Mouse (Mus musculus) stomach, postnatal 0 days (tissue): ENCODE data around the gene F9. TPM values are rescaled to one million over a fixed set of nuclear protein-coding genes. Genes with fewer than 3 reads are reported as not detected.

Experiments used
- ATAC-seq: fragments of 200-750 bp; cut with Nextera tagmentation; 2 replicates; pipeline ENCODE4 v1.8.0; 2017; ENCODE audit not compliant: low FRiP score, low TSS enrichment
- DNase-seq: peaks from one replicate; pipeline ENCODE4 v3.0.0-alpha.2; 2016; ENCODE audit warnings: low spot score
- H3K27ac ChIP-seq: fragments of 300-500 bp; sonication (generic); replicated peaks from 2 replicates; pipeline ENCODE4 v1.5.1; 2014; ENCODE audit warnings: mild to moderate bottlenecking, control low read depth
- H3K27me3 ChIP-seq: fragments of 300-500 bp; sonication (generic); 2 replicates; pipeline ENCODE4 v1.6.1; 2014; ENCODE audit warnings: low read length; ENCODE audit not compliant: control insufficient read depth, insufficient read depth
- H3K36me3 ChIP-seq: fragments of 300-500 bp; sonication (generic); 2 replicates; pipeline ENCODE4 v1.6.1; 2014; ENCODE audit warnings: low read length, mixed read lengths; ENCODE audit not compliant: control insufficient read depth, insufficient read depth
- H3K4me1 ChIP-seq: fragments of 300-500 bp; sonication (generic); replicated peaks from 2 replicates; pipeline ENCODE4 v1.6.1; 2014; ENCODE audit warnings: antibody characterized with exemption; ENCODE audit not compliant: control insufficient read depth, insufficient read depth
- H3K4me2 ChIP-seq: fragments of 300-500 bp; sonication (generic); replicated peaks from 2 replicates; pipeline ENCODE4 v1.6.1; 2014; ENCODE audit warnings: low read depth, mild to moderate bottlenecking, control low read depth, moderate library complexity
- H3K4me3 ChIP-seq: fragments of 300-500 bp; sonication (generic); 2 replicates; pipeline ENCODE4 v1.5.1; 2014; ENCODE audit warnings: low read depth, low read length, control low read depth
- H3K9ac ChIP-seq: fragments of 300-500 bp; sonication (generic); 2 replicates; pipeline ENCODE4 v1.6.1; 2014; ENCODE audit warnings: mild to moderate bottlenecking, low read length, control low read depth, mixed read lengths
- H3K9me3 ChIP-seq: fragments of 300-500 bp; sonication (generic); 2 replicates; pipeline ENCODE4 v1.6.1; 2016; ENCODE audit warnings: low read length; ENCODE audit not compliant: control insufficient read depth
- CTCF ChIP-seq: IDR thresholded peaks from 2 replicates; pipeline ENCODE4 v1.5.1; 2016; ENCODE audit warnings: antibody characterized with exemption, low read depth, mild to moderate bottlenecking, moderate library complexity
- EP300 ChIP-seq: optimal IDR thresholded peaks from 2 replicates; pipeline ENCODE3; 2016; ENCODE audit warnings: antibody characterized with exemption
- WGBS: fragments of 180-500 bp; shearing (Covaris S2); extraction: QIAGEN DNeasy Blood & Tissue Kit; methylation state at CpG from one replicate; pipeline ENCODE4 v1.1.7; 2014; 5-methylcytosine and 5-hydroxymethylcytosine counted together
- polyA plus RNA-seq: library from polyadenylated mRNA; unstranded; fragments of >200 nt; fragmentation: Nextera tagmentation; extraction: Ambion mirVana; gene quantifications from 2 replicates; pipeline ENCODE4 v1.2.1, GENCODE M21; 2015

The F9 gene
- polyA plus RNA-seq, 1 experiment from 2014 or later = not detected

GRCm38 (mm10) chrX:60021007-60021406 lies 21.7 kb downstream of the F9 start:
- TF ChIP-seq CTCF (no peak), EP300 (no peak)
- no peak overlapping the region for H3K4me3 ChIP-seq
- no peak overlapping the region for H3K4me2 ChIP-seq
- no peak overlapping the region for H3K27ac ChIP-seq
- no peaks in the 10 kb centered on the region for H3K27me3 ChIP-seq
- H3K36me3 ChIP-seq = no peaks in the 10 kb centered on the region
- no peaks in the 10 kb centered on the region for H3K9me3 ChIP-seq
- 87% methylated on average over 4 of the region's 4 CpGs for WGBS
- ATAC-seq (no peak), DNase-seq (no peak)
- no peak overlapping the region for H3K9ac ChIP-seq
- H3K4me1 ChIP-seq = no peaks in the 10 kb centered on the region

GRCm38 (mm10) chrX:60021595-60021994 lies 22.3 kb downstream of the F9 start:
- Histone ChIP-seq H3K4me2 (no peak overlapping the region), H3K27me3 (no peaks in the 10 kb centered on the region), H3K27ac (no peak overlapping the region), H3K4me1 (no peaks in the 10 kb centered on the region), H3K36me3 (no peaks in the 10 kb centered on the region), H3K9me3 (no peaks in the 10 kb centered on the region), H3K4me3 (no peak overlapping the region), H3K9ac (no peak overlapping the region)
- TF ChIP-seq CTCF (no peak), EP300 (no peak)
- 76% methylated on average over 2 of the region's 2 CpGs for WGBS
- DNase-seq (no peak), ATAC-seq (no peak)

DNA sequence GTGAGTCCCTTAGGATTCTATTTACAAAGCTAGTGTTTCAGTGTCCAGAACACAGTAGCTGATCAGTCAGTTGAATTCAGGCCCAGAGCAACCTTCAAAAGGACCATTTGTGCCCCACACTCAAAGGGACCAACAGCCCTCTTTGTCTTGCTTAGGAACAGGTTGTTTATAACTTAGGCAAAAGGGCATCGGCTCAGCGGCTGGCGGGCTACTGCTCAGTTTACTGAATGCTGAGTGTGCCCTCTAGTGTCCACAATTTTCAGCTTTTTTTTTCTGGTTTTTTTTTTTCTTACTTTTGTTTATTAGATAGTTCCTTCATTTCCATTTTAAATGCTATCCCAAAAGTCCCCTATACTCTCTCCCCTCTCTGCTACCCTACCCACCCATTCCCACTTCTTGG lies 27.4 kb downstream of the F9 start:
- peak; percentile 14 for DNase-seq
- H3K4me3 ChIP-seq = no peak overlapping the region
- no peaks in the 10 kb centered on the region for H3K4me1 ChIP-seq
- H3K27me3 ChIP-seq = no peaks in the 10 kb centered on the region
- no peak for ATAC-seq
- 12% methylated on average over 3 of the region's 3 CpGs for WGBS
- TF ChIP-seq EP300 (no peak), CTCF (peak; percentile 60)
- H3K9ac ChIP-seq = no peak overlapping the region
- H3K36me3 ChIP-seq = no peaks in the 10 kb centered on the region
- no peaks in the 10 kb centered on the region for H3K9me3 ChIP-seq
- no peak overlapping the region for H3K27ac ChIP-seq
- no peak overlapping the region for H3K4me2 ChIP-seq

GRCm38 (mm10) chrX:60054745-60055144 lies 55.5 kb downstream of the F9 start:
- Histone ChIP-seq H3K9ac (no peak overlapping the region), H3K4me1 (no peaks in the 10 kb centered on the region), H3K4me2 (no peak overlapping the region), H3K27ac (no peak overlapping the region), H3K4me3 (no peak overlapping the region), H3K9me3 (no peaks in the 10 kb centered on the region), H3K36me3 (no peaks in the 10 kb centered on the region), H3K27me3 (no peaks in the 10 kb centered on the region)
- no peak for TF ChIP-seq CTCF
- TF ChIP-seq EP300 = no peak
- 92% methylated on average over 1 of the region's 1 CpGs for WGBS
- DNase-seq = no peak
- ATAC-seq = no peak

DNA sequence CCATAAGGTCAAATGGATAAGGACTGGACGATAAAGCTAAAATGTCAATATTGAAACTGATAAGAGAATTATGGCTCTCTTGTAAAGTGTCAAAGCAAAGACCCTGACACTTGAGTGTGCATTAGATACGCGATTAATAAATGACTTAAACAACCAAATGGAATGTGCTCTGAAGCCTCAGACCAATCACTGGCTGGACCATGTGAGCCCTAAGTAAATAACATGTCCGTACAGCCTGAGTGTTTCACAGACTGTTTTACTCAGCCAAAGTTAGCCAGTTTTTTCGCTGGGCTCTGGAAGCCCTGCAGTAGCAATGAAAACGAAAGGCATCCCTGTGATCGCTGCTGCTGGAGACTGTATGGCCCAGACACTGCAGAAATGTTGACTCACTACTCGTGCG lies 55.9 kb downstream of the F9 start:
- 40% methylated on average over 9 of the region's 9 CpGs for WGBS
- H3K4me2 ChIP-seq = no peak overlapping the region
- no peaks in the 10 kb centered on the region for H3K9me3 ChIP-seq
- no peak overlapping the region for H3K9ac ChIP-seq
- H3K36me3 ChIP-seq = no peaks in the 10 kb centered on the region
- peak; percentile 12 for DNase-seq
- H3K4me3 ChIP-seq = no peak overlapping the region
- H3K4me1 ChIP-seq = no peaks in the 10 kb centered on the region
- H3K27ac ChIP-seq = no peak overlapping the region
- H3K27me3 ChIP-seq = no peaks in the 10 kb centered on the region
- TF ChIP-seq CTCF = no peak
- no peak for TF ChIP-seq EP300
- no peak for ATAC-seq

- no peak overlapping the region for H3K4me3 ChIP-seq
- WGBS = 81% methylated on average over 1 of the region's 1 CpGs
- ATAC-seq (no peak), DNase-seq (no peak)
- H3K27ac ChIP-seq = no peak overlapping the region
- no peaks in the 10 kb centered on the region for H3K9me3 ChIP-seq
- no peak overlapping the region for H3K9ac ChIP-seq
- no peak overlapping the region for H3K4me2 ChIP-seq
- no peaks in the 10 kb centered on the region for H3K27me3 ChIP-seq
- H3K4me1 ChIP-seq = no peaks in the 10 kb centered on the region
- TF ChIP-seq EP300 = no peak
- TF ChIP-seq CTCF = no peak
- no peaks in the 10 kb centered on the region for H3K36me3 ChIP-seq
These were observed 76.1 kb downstream of the F9 start for GRCm38 (mm10) chrX:60075359-60075758.

Other genes starting within 250 kb of the F9 start
- gene Mcf2, start 179.6 kb downstream of the F9 start, polyA plus RNA-seq = 0.02 and 0.04 TPM in 2 replicates